Mouse (Mus musculus) small intestine, adult 2 months (tissue): ENCODE results near the gene Zkscan1.

Experiments used
- CTCF ChIP-seq: fragments of 200-500 bp; IDR thresholded peaks from 2 replicates; pipeline ENCODE4 v1.5.1; 2012; ENCODE audit warnings: low read depth, mild to moderate bottlenecking, control low read depth, inconsistent platforms, low read length, moderate library complexity, mixed read lengths; ENCODE audit not compliant: insufficient replicate concordance, insufficient read length; ENCODE audit errors: extremely low read depth
- POLR2A ChIP-seq: fragments of 200-500 bp; IDR thresholded peaks from 2 replicates; pipeline ENCODE4 v1.6.1; 2012; ENCODE audit warnings: low read depth, mild to moderate bottlenecking, control low read depth, inconsistent platforms, low read length, moderate library complexity

DNA sequence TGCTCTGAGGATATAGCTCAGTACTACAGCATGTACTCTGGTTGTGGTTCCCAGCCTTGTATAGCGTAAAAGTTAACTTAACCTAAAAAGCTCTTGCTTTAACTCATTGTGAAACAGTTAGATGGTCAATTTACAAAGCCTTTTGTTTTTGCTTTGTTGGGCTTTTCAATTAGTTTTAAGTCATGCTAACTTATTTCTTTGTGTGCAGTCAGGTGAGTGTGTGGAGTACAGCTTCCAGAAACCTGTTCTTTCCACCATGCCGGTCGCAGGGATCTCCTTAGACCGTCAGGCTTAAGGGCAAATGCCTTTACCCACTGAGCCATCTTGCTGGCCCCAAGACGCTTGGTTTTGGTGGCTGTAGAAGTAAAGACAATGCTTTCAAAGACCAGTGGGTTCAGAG, 5.9 kb downstream of the Zkscan1 start:
- TF ChIP-seq POLR2A (no peak), CTCF (no peak)
